Mouse (Mus musculus): Measurements from ENCODE around the gene Ankrd6. TPM values are rescaled to one million over a fixed set of nuclear protein-coding genes. Genes with fewer than 3 reads are reported as not detected.

The Ankrd6 gene
- total and polyA plus RNA-seq, 3 experiments = 0.61 to 5.9 (median 3.9) TPM

DNA sequence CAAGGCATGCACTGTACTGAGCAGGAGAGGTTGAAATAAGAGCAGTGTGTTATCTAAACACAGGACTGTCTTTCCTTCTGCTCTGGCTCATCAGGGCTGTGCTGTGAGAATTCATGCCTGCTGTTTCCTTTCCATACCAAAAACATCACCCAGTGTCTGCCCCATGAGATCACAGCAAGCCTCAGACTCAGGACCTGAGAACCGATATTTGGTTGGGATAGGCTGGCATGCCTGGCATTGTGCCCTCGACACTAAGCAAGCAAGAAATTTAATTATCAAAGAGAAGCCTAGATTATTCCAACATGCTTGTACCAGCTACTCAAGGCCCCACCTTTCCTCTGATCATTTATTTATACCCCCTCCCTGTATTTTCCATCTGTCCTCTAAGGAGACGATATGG lies 116.1 kb downstream of the Ankrd6 start:
- Histone ChIP-seq H3K4me1 (ENCODE audit: insufficient read depth, low read depth, low read length) (peaks cover 2% of the 10 kb centered on the region; the same call in 1 of the 2 replicates), H3K9me3 (replicated peaks) (no peaks in the 10 kb centered on the region), H3K4me3 (ENCODE audit: low read depth, low read length) (no peak overlapping the region), H3K36me3 (replicated peaks) (no peaks in the 10 kb centered on the region), H3K27me3 (ENCODE audit: insufficient read depth, low read length) (peaks cover 14% of the 10 kb centered on the region)
- no peak for TF ChIP-seq CTCF (IDR thresholded peaks at IDR 0.05; ENCODE audit: low read depth, low read length)
- TF ChIP-seq GATA2 (IDR thresholded peaks at IDR 0.05; ENCODE audit: borderline replicate concordance, low read depth, low read length) = no peak
- no peak for TF ChIP-seq GATA1 (IDR thresholded peaks at IDR 0.05; ENCODE audit: borderline replicate concordance, low read length)
- no peak for TF ChIP-seq TAL1 (conservative IDR thresholded peaks at IDR 0.05; ENCODE audit: low read depth, low read length)
- no peak for TF ChIP-seq POLR2AphosphoS5 (IDR thresholded peaks at IDR 0.05; ENCODE audit: insufficient replicate concordance, low read depth, low read length)
- DNase-seq (ENCODE audit: low spot score) = no peak
- no peak for ATAC-seq (ENCODE audit: extremely low read depth, insufficient number of reproducible peaks, low FRiP score, poor library complexity, severe bottlenecking)

DNA sequence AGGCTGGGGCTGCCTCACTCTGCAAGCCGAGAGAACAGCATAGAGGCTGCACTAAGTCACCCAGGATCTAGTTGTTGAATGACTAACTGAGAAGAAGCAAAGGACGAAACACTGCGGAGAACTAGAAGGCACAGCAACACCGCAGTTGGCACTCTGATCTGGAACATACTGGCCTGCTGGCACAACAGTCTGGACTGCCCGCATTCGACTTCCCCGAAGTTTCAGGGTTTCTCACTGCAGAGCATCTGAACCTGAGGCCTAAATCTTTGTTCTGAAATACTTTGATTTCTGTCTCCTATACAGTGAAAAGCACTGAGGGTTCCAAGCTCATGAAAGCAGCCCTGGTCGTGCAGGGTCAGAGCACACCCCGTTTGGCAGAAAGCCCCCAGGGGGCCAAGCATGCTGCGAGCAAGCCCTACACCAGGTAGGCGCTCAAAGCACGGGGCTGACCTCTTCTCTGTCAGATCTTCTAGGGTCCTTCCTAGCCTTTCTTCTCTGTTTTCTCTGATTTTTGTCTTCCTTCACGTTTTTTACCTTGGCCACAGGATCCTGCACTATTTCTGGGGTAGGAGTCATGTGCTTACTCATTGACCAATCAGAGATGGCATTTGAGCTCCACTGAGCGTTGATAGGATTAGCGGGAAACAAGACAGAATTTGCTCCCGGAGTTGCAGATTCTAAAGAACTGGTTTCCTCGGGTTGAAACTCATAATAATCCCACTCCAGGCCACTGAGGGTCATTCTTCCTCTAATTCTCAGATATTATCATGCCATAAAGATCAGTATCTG lies 117.0 kb downstream of the Ankrd6 start:
- DNase-seq (ENCODE audit: low spot score) = no peak
- no peaks in the 10 kb centered on the region for H3K36me3 ChIP-seq (replicated peaks)
- peaks cover 2% of the 10 kb centered on the region; the same call in 1 of the 2 replicates for H3K4me1 ChIP-seq (ENCODE audit: insufficient read depth, low read depth, low read length)
- TF ChIP-seq TAL1 (conservative IDR thresholded peaks at IDR 0.05; ENCODE audit: low read depth, low read length) (no peak), POLR2AphosphoS5 (IDR thresholded peaks at IDR 0.05; ENCODE audit: insufficient replicate concordance, low read depth, low read length) (no peak), GATA1 (IDR thresholded peaks at IDR 0.05; ENCODE audit: borderline replicate concordance, low read length) (no peak), GATA2 (IDR thresholded peaks at IDR 0.05; ENCODE audit: borderline replicate concordance, low read depth, low read length) (no peak)
- ATAC-seq (ENCODE audit: extremely low read depth, insufficient number of reproducible peaks, low FRiP score, poor library complexity, severe bottlenecking) = no peak
- peaks cover 18% of the 10 kb centered on the region for H3K27me3 ChIP-seq (ENCODE audit: insufficient read depth, low read length)
- no peaks in the 10 kb centered on the region for H3K9me3 ChIP-seq (replicated peaks)
- H3K4me3 ChIP-seq (ENCODE audit: low read depth, low read length) = no peak overlapping the region

DNA sequence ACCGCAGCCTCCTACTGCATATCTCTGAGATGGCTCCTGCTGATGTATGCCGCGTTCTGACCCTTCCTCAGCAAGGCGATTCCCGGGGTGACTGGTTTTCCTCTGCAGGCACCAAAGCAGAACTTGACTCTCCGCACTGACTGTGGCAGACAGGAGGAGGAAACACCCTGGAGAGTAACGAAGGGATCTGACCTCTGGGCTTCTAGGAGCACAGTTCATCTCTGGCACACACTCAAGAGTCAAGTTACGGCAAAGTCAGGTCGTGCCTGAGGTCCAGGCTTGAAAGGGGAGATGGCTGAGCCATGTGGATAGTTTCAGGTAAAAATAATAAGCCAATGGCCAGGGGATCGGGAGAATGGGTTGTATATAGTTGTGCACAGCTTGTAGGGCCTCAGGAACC lies 121.3 kb downstream of the Ankrd6 start:
- Histone ChIP-seq H3K9me3 (replicated peaks) (no peaks in the 10 kb centered on the region), H3K27me3 (ENCODE audit: insufficient read depth, low read length) (peaks cover 30% of the 10 kb centered on the region; the same call in 1 of the 2 replicates), H3K4me1 (ENCODE audit: insufficient read depth, low read depth, low read length) (peaks cover 2% of the 10 kb centered on the region; the same call in 1 of the 2 replicates), H3K36me3 (replicated peaks) (no peaks in the 10 kb centered on the region), H3K4me3 (ENCODE audit: low read depth, low read length) (no peak overlapping the region)
- DNase-seq (ENCODE audit: low spot score) (no peak), ATAC-seq (ENCODE audit: extremely low read depth, insufficient number of reproducible peaks, low FRiP score, poor library complexity, severe bottlenecking) (no peak)
- no peak for TF ChIP-seq GATA1 (IDR thresholded peaks at IDR 0.05; ENCODE audit: borderline replicate concordance, low read length)
- no peak for TF ChIP-seq CTCF (IDR thresholded peaks at IDR 0.05; ENCODE audit: low read depth, low read length)
- TF ChIP-seq POLR2AphosphoS5 (IDR thresholded peaks at IDR 0.05; ENCODE audit: insufficient replicate concordance, low read depth, low read length) = no peak
- TF ChIP-seq GATA2 (IDR thresholded peaks at IDR 0.05; ENCODE audit: borderline replicate concordance, low read depth, low read length) = no peak
- TF ChIP-seq TAL1 (conservative IDR thresholded peaks at IDR 0.05; ENCODE audit: low read depth, low read length) = no peak

DNA sequence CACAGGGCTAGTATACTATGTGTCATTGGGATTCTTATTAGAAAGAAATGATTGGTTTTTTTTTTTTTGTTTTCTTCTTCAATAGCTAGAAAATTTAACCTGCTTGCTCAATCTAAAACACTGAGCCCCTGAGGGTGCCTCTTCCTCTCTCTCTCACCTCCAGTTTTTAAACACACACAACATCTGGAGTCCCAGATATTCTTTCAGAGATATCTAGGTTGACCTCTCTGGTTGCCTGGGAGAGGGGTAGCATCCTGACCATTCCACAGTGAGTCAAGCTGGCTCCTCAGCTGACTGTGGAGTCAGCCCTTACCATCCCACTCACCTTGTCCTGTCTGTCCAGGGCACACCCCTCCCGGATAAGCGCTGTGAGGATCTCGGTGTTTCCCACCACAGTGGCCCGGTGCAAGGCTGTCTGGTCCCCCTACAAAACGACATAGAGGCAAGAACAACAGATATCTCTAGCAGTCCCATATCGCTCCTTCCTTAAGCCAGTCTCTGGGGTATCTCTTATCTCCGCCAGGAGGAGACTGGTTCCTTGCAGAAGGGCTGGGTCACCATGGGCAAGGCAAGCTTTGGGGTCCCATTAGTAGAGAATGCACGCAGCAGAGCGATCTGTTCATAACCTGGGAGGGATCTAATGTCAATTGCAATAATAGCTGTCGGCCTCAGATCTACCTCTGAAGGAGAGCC lies 122.1 kb downstream of the Ankrd6 start:
- Histone ChIP-seq H3K36me3 (replicated peaks) (no peaks in the 10 kb centered on the region), H3K27me3 (ENCODE audit: insufficient read depth, low read length) (peaks cover 30% of the 10 kb centered on the region), H3K9me3 (replicated peaks) (no peaks in the 10 kb centered on the region), H3K4me1 (ENCODE audit: insufficient read depth, low read depth, low read length) (peaks cover 2% of the 10 kb centered on the region; the same call in 1 of the 2 replicates), H3K4me3 (ENCODE audit: low read depth, low read length) (no peak overlapping the region)
- no peak for ATAC-seq (ENCODE audit: extremely low read depth, insufficient number of reproducible peaks, low FRiP score, poor library complexity, severe bottlenecking)
- no peak for TF ChIP-seq TAL1 (conservative IDR thresholded peaks at IDR 0.05; ENCODE audit: low read depth, low read length)
- no peak for TF ChIP-seq GATA2 (IDR thresholded peaks at IDR 0.05; ENCODE audit: borderline replicate concordance, low read depth, low read length)
- TF ChIP-seq POLR2AphosphoS5 (IDR thresholded peaks at IDR 0.05; ENCODE audit: insufficient replicate concordance, low read depth, low read length) = no peak
- TF ChIP-seq GATA1 (IDR thresholded peaks at IDR 0.05; ENCODE audit: borderline replicate concordance, low read length) = no peak
- TF ChIP-seq CTCF (IDR thresholded peaks at IDR 0.05; ENCODE audit: low read depth, low read length) = no peak
- no peak for DNase-seq (ENCODE audit: low spot score)

DNA sequence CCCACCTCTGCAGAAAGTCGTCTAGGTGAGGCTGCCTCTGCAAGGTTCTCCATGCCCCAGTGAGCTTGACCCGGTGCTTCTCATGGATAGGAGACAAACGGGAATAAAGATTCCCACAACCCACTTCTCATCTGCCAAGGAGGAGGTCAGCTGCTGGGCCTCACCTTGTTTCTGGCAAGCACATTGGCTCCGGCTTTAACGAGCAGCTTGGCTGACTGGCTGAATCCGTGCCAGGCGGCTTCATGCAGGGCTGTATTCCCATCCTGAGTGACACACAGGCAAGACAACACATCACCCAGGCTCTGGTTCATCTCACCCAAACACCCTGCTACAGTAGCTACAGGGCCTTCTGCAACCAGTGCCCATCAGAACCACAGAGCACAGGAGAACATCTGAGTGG lies 123.7 kb downstream of the Ankrd6 start:
- no peak for ATAC-seq (ENCODE audit: extremely low read depth, insufficient number of reproducible peaks, low FRiP score, poor library complexity, severe bottlenecking)
- H3K36me3 ChIP-seq (replicated peaks) = no peaks in the 10 kb centered on the region
- no peak for DNase-seq (ENCODE audit: low spot score)
- H3K27me3 ChIP-seq (ENCODE audit: insufficient read depth, low read length) = peaks cover 31% of the 10 kb centered on the region
- H3K4me1 ChIP-seq (ENCODE audit: insufficient read depth, low read depth, low read length) = no peaks in the 10 kb centered on the region
- TF ChIP-seq CTCF (IDR thresholded peaks at IDR 0.05; ENCODE audit: low read depth, low read length) (no peak), POLR2AphosphoS5 (IDR thresholded peaks at IDR 0.05; ENCODE audit: insufficient replicate concordance, low read depth, low read length) (no peak), GATA1 (IDR thresholded peaks at IDR 0.05; ENCODE audit: borderline replicate concordance, low read length) (no peak), GATA2 (IDR thresholded peaks at IDR 0.05; ENCODE audit: borderline replicate concordance, low read depth, low read length) (no peak), TAL1 (conservative IDR thresholded peaks at IDR 0.05; ENCODE audit: low read depth, low read length) (no peak)
- H3K4me3 ChIP-seq (ENCODE audit: low read depth, low read length) = no peak overlapping the region
- H3K9me3 ChIP-seq (replicated peaks) = no peaks in the 10 kb centered on the region

DNA sequence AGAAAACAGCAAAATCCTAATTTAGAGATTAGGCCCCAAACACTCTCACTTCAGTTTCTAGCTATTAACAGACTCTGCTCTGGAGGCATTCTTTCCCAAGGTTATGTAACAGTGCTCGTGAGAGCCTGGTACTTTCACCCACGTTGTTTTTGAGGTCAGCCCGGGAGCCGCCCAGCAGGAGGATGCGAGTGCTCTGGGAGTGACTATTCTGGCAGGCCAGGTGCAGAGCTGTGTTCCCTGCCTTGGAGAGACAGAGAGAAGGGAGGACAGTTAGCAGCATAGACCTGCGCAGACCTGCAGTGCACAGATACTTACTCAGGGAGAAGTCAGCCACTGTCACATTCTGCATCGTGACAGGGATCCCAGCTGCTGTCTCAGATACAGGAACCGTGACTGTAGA lies 126.4 kb downstream of the Ankrd6 start:
- Histone ChIP-seq H3K36me3 (replicated peaks) (no peaks in the 10 kb centered on the region), H3K4me3 (ENCODE audit: low read depth, low read length) (no peak overlapping the region), H3K4me1 (ENCODE audit: insufficient read depth, low read depth, low read length) (no peaks in the 10 kb centered on the region), H3K9me3 (replicated peaks) (no peaks in the 10 kb centered on the region), H3K27me3 (ENCODE audit: insufficient read depth, low read length) (peaks cover 27% of the 10 kb centered on the region)
- ATAC-seq (ENCODE audit: extremely low read depth, insufficient number of reproducible peaks, low FRiP score, poor library complexity, severe bottlenecking) (no peak), DNase-seq (ENCODE audit: low spot score) (no peak)
- TF ChIP-seq CTCF (IDR thresholded peaks at IDR 0.05; ENCODE audit: low read depth, low read length) (no peak), GATA1 (IDR thresholded peaks at IDR 0.05; ENCODE audit: borderline replicate concordance, low read length) (no peak), TAL1 (conservative IDR thresholded peaks at IDR 0.05; ENCODE audit: low read depth, low read length) (no peak), POLR2AphosphoS5 (IDR thresholded peaks at IDR 0.05; ENCODE audit: insufficient replicate concordance, low read depth, low read length) (no peak), GATA2 (IDR thresholded peaks at IDR 0.05; ENCODE audit: borderline replicate concordance, low read depth, low read length) (no peak)

Data from G1E (cell line).